Mouse (Mus musculus): ENCODE measurements around the gene Ptpre.
"Not testable (repeated sequence)": the region's sequence is repeated elsewhere in the genome, so short reads cannot be mapped to it uniquely, and the experiment has no call there.

Gene Ptpre

GRCm38 (mm10) chr7:135648821-135649220, 111.5 kb downstream of the Ptpre start:
- no peak for DNase-seq (ENCODE audit: low spot score)

GRCm38 (mm10) chr7:135649306-135649705, 112.0 kb downstream of the Ptpre start:
- no peak for DNase-seq (ENCODE audit: low spot score)

- DNase-seq (ENCODE audit: low spot score): no peak
Measured at GRCm38 (mm10) chr7:135650061-135650460, 112.8 kb downstream of the Ptpre start.

GRCm38 (mm10) chr7:135651831-135652511, 114.7 kb downstream of the Ptpre start:
- no peak for DNase-seq (ENCODE audit: low spot score)

GRCm38 (mm10) chr7:135652781-135653180, 115.5 kb downstream of the Ptpre start:
- no peak for DNase-seq (ENCODE audit: low spot score)

- no peak for DNase-seq (ENCODE audit: low spot score)
Measured at GRCm38 (mm10) chr7:135653601-135654000, 116.3 kb downstream of the Ptpre start.

- DNase-seq (ENCODE audit: low spot score): no peak
Measured at GRCm38 (mm10) chr7:135654288-135654687, 117.0 kb downstream of the Ptpre start.

- no peak for DNase-seq (ENCODE audit: low spot score)
Measured at GRCm38 (mm10) chr7:135655113-135655512, 117.8 kb downstream of the Ptpre start.

- no peak for DNase-seq (ENCODE audit: low spot score)
Measured at GRCm38 (mm10) chr7:135658150-135658549, 120.9 kb downstream of the Ptpre start.

- no peak for DNase-seq (ENCODE audit: low spot score)
Measured at GRCm38 (mm10) chr7:135659314-135659935, 122.1 kb downstream of the Ptpre start.

GRCm38 (mm10) chr7:135660314-135660713, 123.0 kb downstream of the Ptpre start:
- no peak for DNase-seq (ENCODE audit: low spot score)

- no peak for DNase-seq (ENCODE audit: low spot score)
Measured at GRCm38 (mm10) chr7:135664211-135664610, 126.9 kb downstream of the Ptpre start.

- no peak for DNase-seq (ENCODE audit: low spot score)
Measured at GRCm38 (mm10) chr7:135666314-135666713, 129.0 kb downstream of the Ptpre start.

GRCm38 (mm10) chr7:135668852-135669739, 131.8 kb downstream of the Ptpre start:
- peak; percentile 78 for DNase-seq (ENCODE audit: low spot score)

GRCm38 (mm10) chr7:135673576-135673975, 136.3 kb downstream of the Ptpre start:
- DNase-seq (ENCODE audit: low spot score): no peak

GRCm38 (mm10) chr7:135676722-135677121, 139.4 kb downstream of the Ptpre start:
- DNase-seq (ENCODE audit: low spot score): no peak

GRCm38 (mm10) chr7:135680334-135680733, 143.1 kb downstream of the Ptpre start:
- no peak for DNase-seq (ENCODE audit: low spot score)

GRCm38 (mm10) chr7:135684098-135684497, 146.8 kb downstream of the Ptpre start:
- DNase-seq (ENCODE audit: low spot score): not testable (repeated sequence)

GRCm38 (mm10) chr7:135684938-135685337, 147.7 kb downstream of the Ptpre start:
- DNase-seq (ENCODE audit: low spot score): no peak

- no peak for DNase-seq (ENCODE audit: low spot score)
Measured at GRCm38 (mm10) chr7:135689396-135689795, 152.1 kb downstream of the Ptpre start.

- DNase-seq (ENCODE audit: low spot score): no peak
Measured at GRCm38 (mm10) chr7:135691941-135692340, 154.7 kb downstream of the Ptpre start.

GRCm38 (mm10) chr7:135694130-135694529, 156.8 kb downstream of the Ptpre start:
- DNase-seq (ENCODE audit: low spot score): no peak

GRCm38 (mm10) chr7:135694796-135695195, 157.5 kb downstream of the Ptpre start:
- DNase-seq (ENCODE audit: low spot score): no peak
